Mouse (Mus musculus): ENCODE results near the gene Ralgapb. TPM values are rescaled to one million over a fixed set of nuclear protein-coding genes. Genes with fewer than 3 reads are reported as not detected.
"Not testable (repeated sequence)": the region's sequence is repeated elsewhere in the genome, so short reads cannot be mapped to it uniquely, and the experiment has no call there.

Ralgapb gene
- total RNA-seq, 2 experiments from 2014 or later: 94.8 to 96.0 TPM

DNA sequence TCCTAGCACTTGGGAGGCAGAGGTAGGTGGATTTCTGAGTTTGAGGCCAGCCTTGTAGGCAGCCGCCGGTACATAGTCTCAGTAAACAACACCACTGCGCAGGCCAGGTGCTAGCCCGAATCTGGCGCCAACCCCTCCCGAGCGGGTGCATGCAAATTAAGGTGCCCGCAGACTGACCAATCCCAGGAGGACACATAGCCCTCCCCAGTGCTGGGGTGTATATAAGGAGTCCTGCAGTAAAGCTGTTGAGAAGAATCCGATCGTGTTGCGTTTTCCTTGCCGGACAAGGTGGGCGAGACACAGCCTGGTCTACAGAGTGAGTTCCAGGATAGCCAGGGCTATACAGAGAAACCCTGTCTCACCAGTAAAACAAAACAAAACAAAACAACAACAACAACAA is 12.5 kb upstream of the Ralgapb start:
- DNase-seq (ENCODE audit: low spot score in 2 of 2): not testable (repeated sequence)

DNA sequence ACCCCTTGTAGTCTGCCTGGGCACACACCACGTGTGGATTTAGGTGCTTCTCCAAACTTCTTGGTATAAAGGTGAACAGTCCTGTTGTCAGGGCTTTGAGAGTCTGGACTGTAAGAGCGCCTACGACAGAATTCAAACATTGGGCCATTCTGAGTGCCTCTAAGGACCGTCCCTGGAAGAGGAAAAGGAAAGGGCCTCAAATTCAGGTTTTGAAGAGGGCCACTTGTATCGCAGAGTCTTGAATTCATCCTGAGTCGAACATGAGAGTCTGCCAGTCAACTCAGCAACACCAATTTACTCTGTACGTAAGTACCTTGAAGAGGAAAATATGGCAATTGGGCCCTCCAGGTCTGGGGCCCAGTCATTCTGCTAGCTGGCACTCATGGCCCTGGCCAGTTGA is 6.7 kb upstream of the Ralgapb start:
- DNase-seq (ENCODE audit: low spot score in 2 of 2): no peak

DNA sequence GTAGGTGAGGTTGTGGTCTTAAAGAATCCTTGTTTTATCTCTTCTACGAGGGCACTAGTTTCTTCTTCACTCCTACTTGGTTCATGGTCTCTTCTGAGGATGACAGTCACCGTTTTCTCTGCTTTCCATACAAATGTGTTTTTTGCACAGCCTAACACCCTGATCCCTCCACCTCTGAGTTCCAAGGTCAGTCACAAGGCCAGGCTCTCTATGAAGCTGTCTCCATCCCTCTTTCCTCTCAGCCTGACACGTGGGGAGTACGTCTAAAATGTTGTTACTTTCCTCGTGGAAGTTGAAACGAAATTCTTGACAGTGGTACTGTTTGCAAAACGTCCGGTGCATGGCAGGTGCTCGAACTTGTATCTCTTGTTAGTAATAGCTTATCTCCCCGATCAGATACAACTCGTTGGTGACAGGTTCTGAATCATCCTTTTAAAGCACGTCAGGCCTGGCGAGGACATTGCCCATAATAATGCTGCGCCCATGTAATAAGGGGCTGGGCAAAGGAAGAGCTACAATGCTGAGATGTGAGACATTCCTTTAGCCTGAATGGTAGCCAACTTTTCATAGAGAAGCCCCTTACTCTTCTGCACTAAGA is 552 bp upstream of the Ralgapb start:
- no peak for DNase-seq (ENCODE audit: low spot score in 2 of 2)

DNA sequence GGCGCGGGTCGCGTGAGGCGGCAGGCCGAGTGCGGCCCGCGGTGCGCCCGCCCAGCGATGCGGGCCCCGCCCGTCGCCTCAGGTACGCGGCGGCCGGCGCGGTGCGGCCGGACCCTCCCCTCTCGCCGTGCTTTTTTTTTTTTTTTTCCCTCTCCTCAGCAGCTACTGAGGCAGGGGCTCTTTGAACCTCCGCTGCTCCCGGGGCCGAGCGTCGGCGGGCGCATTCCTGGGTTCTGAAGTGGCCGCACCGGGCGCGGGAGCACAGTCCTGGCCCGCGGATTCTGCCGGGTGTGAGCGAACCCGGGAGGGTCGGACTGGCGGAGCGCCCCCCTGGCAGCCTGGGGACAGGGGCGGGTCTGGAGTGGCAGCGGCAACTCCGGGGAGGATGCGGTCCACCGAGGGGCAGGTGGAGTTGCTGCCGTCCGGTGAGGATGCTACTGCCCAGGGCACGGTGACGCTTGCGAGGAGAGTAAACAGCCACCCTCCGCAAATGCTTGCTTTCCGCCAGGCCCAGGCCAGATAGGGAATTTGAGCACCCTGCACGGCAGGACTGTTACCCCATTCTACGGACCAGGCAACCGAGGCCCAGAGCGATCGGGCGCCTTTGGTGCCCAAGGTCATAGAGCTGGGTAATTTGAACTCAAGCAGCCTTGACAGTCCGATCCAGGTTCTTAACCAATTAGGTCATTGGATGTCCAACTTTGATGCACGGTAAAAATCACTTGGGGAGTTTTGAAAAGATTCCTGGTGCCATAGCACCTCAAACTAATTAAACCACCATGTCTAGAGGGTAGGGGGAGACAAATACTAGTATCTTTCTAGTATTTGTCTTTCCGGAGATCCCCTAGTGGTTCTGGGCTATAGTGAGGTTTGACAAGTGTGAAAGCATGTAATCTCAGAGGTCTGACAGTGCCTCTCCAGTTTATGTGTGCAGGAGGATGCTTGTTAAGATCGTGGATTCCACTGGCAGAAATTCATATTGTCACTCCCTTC is 670 bp downstream of the Ralgapb start:
- no peak for DNase-seq (ENCODE audit: low spot score in 2 of 2)

DNA sequence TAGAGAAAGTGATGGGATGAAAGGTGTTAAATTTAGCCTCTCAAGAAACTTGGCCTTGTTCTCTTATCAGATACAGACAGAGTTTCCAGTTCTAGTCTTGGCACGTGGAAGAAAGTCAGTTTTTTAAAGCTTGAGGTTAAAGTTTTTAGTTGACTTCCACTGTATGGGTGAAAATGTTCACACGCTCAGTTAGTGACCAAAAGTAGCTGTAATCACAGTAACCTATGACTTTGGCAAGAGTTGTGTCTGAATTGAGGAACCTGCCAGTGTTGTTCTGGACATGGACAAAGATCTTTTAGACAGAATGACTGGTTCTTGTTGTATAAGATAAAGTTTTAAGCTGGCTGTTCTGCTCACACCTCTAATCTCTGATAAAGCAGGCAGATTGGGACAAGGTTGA is 3.6 kb downstream of the Ralgapb start:
- DNase-seq (ENCODE audit: low spot score in 2 of 2): no peak

DNA sequence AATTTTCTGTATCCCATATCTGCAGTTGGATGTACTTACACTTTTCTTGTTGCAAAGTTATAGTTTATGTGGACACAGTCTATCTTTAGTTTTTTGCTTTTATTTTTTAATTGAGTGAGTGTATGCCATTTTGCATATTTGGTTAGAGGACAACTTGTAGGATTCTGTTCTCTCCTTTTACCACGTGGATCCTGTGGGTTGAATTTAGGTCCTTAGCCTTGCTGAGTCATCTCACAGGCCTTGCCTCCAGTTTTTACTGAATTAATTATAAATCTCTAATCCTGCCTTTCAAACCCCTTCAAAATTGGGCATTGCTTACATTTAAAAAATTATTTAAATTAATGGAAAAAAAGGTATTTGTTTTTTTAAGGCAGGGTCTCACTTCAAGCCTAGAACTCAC is 6.2 kb downstream of the Ralgapb start:
- no peak for DNase-seq (ENCODE audit: low spot score in 2 of 2)

DNA sequence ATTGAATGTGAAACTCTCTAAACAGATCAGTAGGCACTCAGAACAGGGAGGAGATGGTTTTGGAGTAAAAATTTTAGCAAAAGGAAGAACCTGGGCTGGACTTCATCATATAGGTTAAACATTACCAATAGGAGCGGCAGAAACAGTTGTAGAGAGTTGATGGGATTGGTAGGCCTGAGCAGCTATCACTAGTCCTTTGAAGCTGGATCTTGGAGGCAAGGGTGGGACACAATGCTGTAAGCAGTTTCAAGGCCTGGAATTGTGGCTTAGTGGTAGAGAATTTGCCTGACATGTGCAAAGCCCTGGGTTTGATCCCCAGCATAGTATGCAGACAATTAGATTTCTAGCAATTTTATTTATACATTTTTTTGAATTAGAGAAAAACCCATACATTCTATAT is 9.0 kb downstream of the Ralgapb start:
- DNase-seq (ENCODE audit: low spot score in 2 of 2): no peak

DNA sequence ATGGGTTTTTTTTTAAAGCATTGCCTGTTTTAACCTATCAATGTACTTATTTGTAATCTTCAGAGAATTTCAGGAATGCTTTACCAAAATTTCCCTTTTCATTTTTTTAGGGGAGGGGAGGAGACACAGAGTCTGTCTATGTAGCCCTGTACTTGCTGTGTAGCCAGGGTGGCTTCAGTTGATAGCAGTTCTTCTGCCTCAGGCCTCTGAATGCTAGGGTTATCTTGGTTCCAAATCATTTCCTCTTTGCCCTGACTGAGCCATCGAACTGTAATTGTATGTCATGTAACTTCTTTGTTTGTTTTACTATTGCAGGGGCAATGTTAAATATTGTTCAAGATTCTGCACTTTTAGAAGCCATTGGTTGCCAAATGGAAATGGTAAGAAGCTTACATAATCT is 36.2 kb downstream of the Ralgapb start:
- DNase-seq (ENCODE audit: low spot score in 2 of 2): no peak

DNA sequence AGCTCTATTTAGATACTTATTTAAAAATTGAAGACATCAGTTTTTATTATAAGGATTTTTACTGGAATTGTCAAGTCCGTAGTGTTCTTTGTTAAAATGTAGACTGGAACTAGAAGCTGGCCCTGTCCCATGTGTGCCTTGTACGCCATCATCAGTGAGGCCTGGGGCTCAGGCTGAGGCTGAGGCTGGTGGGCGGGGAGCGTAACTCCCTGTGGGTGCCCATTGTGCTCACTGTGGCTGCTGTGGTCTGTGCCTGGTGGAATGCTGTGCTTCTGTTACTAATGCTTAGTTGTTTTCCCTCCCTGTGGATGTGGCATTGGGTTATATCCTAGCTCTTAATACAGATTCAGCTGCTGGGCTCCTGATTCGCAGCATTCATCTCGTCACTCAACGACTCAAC is 40.2 kb downstream of the Ralgapb start:
- DNase-seq (ENCODE audit: low spot score in 2 of 2): no peak

DNA sequence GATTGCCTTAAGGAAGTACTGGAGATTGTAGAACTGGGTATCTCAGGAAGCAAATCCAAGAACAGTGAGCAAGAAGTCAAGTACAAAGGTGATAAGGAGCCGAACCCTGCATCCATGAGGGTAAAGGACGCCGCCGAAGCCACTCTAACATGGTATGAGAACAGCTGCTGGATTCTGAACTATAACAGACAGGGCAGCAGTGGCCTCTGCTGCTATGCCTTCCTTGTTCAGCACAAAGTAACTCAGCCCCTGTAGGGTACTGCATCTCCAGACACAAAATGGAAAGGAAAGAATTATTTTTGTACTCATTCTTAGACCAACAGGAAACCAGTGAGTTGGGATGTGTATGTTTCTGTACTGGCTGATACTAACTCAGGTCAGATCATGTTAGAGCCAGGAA is 46.8 kb downstream of the Ralgapb start:
- no peak for DNase-seq (ENCODE audit: low spot score in 2 of 2)

DNA sequence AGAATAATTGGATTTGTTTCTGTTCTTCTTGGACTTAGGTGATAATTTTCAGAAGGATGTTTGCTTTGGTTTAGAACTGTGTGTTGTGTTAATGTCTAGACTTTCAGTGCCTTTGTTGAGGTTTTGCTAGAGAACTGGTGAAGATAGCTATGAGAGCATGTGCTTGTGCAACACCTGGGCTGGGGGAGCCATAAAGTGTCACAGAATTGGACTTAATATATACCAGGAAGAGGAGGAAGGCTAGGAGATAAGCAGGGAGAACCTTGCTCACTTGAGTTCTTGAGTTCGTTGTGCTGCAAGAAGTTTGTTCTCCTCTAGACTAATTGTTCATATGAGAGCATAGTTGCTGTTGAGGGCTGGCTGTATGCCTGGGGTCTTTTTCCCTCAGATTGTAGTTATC is 48.0 kb downstream of the Ralgapb start:
- no peak for DNase-seq (ENCODE audit: low spot score in 2 of 2)

DNA sequence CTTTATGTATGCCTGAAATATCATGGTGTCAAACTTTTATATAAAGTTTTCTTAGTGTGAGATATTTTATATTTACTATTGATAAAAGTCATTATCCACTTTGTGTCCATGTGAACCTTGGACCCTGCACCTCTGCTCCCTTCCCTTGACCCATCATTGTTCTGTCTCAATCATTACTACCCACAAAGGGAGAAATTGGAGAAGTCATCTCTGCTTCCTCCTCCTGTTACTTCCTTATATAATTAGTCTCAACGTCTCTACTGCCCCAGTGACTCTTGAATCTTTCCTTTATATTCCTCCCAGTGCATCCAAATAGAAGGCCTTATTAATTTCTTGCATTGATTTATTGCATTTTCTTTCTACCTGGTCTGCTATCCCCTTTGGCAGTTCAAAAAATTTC is 52.8 kb downstream of the Ralgapb start:
- DNase-seq (ENCODE audit: low spot score in 2 of 2): no peak

DNA sequence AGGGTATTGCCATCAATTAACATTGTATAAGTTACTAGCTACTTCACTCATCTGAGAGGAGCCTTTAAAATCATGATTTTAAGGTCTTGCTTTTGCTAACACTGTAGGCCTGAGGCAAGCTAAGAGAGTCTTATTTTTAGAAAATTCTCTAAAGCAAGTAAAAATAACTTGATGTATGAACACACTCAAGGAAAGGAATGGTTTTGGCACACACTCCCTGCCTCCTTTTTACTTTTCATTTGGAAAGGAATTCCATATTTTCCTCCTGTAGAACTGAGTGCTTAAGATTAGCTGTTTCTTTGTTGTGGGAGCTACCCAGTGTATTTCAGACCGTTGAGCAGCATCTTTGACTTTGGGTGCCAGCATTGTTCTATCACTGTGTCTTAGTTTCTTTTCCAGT is 64.5 kb downstream of the Ralgapb start:
- DNase-seq (ENCODE audit: low spot score in 2 of 2): no peak

DNA sequence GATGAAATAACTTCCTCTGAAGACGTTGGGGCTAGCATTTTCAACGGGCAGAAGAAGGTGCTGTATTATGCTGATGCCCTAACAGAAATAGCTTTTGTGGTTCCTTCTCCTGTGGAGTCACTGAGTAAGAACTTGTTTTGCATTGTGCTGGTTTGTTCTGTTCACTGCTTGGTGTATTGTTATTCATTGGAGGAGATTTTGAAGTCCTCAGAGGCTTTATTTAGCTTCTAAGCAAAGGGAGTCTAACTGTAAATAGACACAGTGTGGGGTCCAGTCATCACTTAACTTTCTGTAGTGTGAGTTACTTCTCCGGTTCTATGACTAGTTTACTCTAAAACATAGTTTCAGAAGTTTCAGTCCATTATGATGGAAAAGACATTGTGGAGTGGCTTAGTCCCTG is 68.0 kb downstream of the Ralgapb start:
- no peak for DNase-seq (ENCODE audit: low spot score in 2 of 2)

DNA sequence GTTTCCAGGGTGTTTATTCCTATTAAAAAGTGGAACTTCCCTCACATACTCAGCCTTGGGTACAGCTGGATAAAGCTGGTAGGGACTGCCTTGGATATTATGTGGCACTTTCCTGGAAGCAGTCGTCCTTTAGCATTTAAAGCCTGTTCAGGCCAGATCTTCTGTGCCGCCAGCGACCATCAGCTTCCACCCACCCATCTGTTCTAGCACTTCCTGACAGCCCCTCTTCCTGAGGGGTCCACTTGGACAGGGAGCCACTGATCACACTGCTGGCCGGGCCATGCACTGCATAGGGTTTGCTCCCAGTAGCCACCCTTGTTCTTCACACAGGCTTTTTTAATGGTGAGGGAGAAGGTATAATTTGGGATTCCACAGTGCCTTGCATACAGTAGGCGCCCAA is 88.8 kb downstream of the Ralgapb start:
- no peak for DNase-seq (ENCODE audit: low spot score in 2 of 2)

DNA sequence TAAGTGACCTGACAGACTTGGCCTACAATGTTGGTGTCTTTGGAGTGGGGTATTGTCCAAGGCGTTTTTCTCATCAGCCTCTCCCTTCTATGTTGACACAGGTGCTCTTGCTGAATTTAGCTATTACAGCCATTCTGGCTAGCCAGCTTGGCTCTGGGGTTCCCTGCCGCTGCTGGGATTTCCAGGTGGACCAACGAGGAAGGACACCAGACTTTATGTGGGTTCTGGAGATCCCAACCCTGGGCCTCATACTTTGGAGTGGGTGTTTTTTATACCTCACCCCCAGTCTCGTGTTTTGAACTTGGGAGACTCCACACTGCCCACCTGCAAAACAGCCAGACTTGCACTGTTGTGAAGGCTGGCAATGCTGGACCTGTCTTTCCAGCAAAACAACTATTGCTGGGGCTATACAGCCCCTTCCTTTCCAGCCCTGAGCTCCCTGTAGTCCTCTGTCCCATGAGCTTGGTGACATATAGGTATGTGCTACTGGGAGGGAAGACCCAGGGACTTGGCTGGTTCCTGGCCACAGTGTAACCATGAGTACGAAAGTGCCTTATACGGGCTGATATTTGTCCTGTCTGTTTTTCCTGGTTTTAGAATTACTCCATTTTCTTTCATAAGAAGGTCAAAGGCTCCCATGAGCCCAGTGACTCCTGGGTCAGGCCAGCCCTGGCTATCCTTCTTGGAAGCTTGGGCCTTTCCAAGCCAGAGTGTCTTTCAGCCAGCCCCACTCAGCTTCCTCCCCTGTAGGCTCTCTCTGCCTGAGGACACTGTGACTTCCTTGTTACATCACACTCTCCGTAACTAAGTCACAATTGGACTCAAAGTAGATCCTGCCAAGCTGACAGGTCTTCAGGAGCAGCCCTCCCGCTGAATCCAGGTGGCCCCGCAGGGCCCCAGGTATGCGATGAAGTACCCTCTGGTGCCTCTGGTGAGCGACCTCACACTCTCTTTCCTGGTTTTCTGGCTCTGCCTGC is 92.5 kb downstream of the Ralgapb start, which contains the start of gene Adig:
TSS of gene Adig (plus strand) at position 777 of the 977 bp plus-strand sequence.
- DNase-seq (ENCODE audit: low spot score in 2 of 2): no peak

DNA sequence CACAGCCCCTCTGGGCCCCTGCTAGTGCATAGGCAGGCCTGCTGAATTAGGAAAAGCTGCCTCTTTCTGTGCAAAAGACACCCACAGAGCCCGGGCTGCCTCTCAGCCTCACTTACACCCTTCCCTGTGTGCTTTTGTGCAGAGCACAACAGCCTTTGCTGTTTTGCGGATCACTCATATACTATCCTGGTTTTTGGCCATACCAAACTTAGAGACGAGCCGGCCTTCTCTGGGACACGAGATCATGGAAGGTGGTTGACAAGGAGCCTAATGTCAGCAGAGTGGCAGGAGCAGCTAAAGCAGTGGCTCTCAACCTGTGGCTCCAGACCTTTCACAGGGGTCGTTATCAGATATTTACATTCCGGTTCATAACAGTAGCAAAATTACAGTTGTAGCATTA is 93.6 kb downstream of the Ralgapb start:
- DNase-seq (ENCODE audit: low spot score in 2 of 2): no peak

DNA sequence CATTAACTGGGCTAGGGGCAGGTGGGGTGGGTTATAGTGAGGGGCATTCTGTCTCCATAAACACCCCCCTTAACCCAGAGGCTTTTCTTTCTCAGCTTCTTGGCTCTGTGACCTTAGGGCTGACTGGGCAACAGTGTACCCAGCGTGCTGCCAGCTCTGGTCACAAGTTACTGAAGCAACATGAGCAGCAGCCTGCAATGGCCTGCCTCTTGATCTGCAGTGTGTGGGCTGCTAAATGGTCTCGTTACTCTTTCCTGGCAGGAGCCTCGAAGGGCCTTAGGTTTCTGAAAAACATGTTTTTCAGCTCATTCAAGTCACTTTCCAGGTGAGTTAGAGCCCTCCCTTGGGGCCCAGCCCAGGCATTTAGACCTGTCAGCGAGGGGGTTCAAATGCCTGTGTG is 94.0 kb downstream of the Ralgapb start:
- DNase-seq (ENCODE audit: low spot score in 2 of 2): no peak

DNA sequence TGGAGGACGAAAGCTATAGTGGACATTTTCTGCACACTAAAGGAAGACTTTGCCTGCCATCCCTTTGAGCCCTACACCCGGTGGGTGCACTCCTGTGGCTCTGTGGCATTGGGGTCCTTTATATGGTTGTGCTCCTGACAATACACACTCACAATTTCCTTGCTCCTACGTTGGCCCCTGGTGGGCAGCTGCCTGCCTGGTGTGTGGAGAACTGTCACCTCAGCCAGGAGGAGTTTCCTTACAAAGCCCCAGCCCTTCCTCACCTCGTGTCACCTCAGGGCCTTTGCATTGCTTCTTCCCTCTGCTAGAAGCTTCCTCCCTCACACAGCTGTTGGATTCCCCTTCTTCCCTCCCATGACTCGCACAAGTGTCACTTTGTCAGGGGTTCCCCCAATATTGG is 96.8 kb downstream of the Ralgapb start:
- DNase-seq (ENCODE audit: low spot score in 2 of 2): no peak

DNA sequence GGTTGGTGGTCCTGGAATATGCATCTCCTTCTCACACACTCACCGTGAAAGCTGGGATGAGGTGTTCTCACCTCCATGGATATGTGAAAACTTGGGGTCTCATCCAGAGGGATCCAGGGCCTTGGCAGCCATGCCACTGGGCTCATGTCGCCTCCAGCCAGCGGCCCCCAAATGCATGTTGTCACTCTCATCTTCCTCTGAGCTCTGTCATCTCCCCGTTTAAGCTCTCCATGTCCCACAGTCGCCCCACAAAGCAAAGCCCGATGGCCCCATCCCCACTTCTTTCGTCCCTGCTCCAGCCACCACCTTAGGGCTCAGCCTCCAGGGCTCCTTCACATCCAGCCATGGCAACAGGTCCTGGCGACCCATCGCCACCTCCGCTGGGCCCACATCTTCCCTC is 97.4 kb downstream of the Ralgapb start:
- no peak for DNase-seq (ENCODE audit: low spot score in 2 of 2)

DNA sequence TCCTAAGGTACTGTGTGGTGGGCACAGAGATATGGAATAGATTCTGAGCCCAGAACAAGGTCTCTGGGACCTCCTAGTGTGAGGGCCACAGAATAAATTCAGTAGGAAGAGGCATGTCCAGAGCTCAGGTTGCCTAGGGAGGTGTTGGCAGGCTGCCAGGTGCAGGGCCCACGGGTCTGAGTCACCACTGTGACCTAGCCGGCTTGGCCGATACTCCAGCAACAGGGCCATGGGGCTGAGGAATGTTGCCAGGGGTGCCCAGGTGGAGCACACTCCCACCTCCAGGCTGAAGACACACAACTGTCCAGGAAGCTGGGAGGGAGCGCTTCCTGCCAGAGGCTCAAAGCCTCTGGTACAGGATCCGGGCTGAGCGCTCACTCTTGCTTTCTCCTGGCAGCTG is 101.0 kb downstream of the Ralgapb start:
- DNase-seq (ENCODE audit: low spot score in 2 of 2): no peak

DNA sequence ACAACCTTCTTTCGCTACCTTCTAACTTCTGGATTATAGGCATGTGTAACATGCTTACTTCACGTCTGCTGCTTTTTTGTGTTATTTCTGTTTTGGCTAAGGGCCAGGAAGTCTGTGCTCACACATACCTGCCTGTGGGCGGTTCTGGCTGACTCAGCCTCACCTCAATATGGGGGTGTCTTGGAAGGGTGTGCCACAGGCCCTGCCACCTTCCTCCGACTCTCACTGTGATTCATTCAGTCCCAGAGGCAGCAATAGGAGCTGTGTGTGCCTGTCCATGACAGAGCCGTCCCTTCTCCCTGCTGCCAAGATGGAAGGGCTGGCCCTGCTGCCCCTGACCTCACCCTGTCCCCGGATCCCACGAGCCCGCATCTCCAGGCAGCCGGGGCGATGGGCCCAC is 102.9 kb downstream of the Ralgapb start, which contains the start of gene Arhgap40:
TSS of gene Arhgap40 (plus strand) at position 269 of the 400 bp plus-strand sequence.
- DNase-seq (ENCODE audit: low spot score in 2 of 2): no peak

All from layer of hippocampus, adult 18-20 months (tissue).